Mouse (Mus musculus): Measurements from ENCODE around the gene H2-D1.
"Not testable (repeated sequence)": the region's sequence is repeated elsewhere in the genome, so short reads cannot be mapped to it uniquely, and the experiment has no call there.

The H2-D1 gene

DNA sequence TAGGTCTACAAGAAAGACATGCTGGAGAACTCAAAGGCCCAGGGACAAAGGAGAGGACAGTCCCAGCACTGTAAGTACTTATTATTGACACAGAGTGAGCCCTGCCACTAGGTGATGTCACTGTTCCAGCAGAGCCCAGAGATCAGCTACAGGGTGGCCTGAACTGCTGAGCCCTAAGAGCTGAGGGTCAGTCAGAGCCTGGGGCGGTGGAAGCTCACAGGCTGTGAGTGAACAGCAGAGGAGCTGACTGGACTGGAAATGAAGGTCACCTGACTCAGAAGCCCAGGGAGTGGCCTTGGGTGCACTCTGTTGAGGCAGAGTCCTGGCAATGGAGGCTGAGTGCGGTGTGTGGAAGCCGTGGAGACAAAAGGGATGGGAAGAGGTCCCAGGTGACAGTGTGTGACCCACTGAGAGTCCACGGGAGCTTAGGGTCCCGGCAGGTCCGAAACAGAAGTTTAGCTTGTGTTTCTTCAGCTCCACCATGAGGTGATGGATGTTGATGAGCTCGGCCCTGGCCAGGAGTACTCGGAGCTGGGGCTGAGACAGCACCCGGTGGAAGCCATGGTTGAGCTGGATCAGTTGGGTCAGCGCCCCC, 41.3 kb downstream of the H2-D1 start:
- no peak for DNase-seq (ENCODE audit: low spot score in 2 of 2)

DNA sequence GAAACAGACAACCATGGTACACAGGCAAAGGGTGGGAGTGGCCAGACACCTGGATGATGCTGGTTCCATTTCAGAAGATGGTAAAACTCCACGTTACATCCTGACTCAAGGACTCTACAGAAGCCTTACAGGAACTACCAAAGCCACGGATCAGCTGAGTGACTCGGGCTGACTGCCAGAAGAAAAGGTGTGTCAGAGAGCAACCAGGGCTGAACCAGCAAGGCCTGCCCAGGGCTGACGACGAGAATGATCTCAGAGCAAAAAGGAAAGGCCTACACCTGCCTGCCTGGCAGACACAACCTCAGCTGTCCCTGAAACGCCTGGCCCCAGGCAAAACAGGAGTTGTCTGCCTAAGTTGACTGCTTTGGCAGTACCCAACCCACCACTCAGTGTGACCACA, 41.9 kb downstream of the H2-D1 start:
- DNase-seq (ENCODE audit: low spot score in 2 of 2) = no peak

DNA sequence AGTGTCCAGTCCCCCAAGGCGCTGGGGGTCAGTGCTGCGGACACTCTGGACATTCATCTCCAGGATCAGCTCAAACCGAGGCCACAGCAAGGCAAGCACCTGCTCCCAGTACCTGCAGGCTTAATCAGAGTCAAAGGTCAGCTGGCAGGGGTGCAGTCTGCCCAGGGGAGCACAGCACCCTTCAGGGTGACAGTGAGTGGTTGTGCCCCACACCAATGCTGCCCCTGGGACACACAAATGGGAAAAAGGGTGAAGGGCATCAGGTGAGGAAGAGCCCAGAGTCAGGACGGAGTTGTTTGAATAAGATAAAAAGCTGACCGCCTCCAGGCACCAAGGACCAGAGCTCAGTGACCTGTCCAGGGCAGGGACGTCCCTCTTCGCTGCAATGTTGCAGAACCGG, 42.4 kb downstream of the H2-D1 start:
- not testable (repeated sequence) for DNase-seq (ENCODE audit: low spot score in 2 of 2)

All from urinary bladder, postnatal 4 days (tissue).